Mouse (Mus musculus): ENCODE data around the gene RPS10-NUDT3. TPM values are rescaled to one million over a fixed set of nuclear protein-coding genes. Genes with fewer than 3 reads are reported as not detected.
A peak's percentile ranks its signal among the peaks of the same experiment; 100 is the strongest.

The RPS10-NUDT3 gene
- polyA plus RNA-seq, 1 experiment from 2014 or later = not detected

- H3K27ac ChIP-seq = peak overlapping the region; percentile 88
- H3K4me3 ChIP-seq (ENCODE audit: inconsistent target) = no peak overlapping the region
- WGBS (ENCODE audit: missing documents) = 13% methylated on average over 22 of the region's 23 CpGs
- no peaks in the 10 kb centered on the region for H3K36me3 ChIP-seq (ENCODE audit: inconsistent target)
- H3K79me2 ChIP-seq (ENCODE audit: inconsistent target) = peaks cover 3% of the 10 kb centered on the region; the same call in 1 of the 2 replicates
These were observed 82.5 kb downstream of the RPS10-NUDT3 start for GRCm38 (mm10) chr17:27552215-27553201.

GRCm38 (mm10) chr17:27551393-27551940, 83.6 kb downstream of the RPS10-NUDT3 start:
- 68% methylated on average over 10 of the region's 10 CpGs for WGBS (ENCODE audit: missing documents)
- Histone ChIP-seq H3K79me2 (ENCODE audit: inconsistent target) (no peaks in the 10 kb centered on the region; the same call in 1 of the 2 replicates), H3K27ac (peak overlapping the region; percentile 88; the same call in 1 of the 2 replicates), H3K4me3 (ENCODE audit: inconsistent target) (no peak overlapping the region), H3K36me3 (ENCODE audit: inconsistent target) (no peaks in the 10 kb centered on the region)

GRCm38 (mm10) chr17:27549234-27549633, 85.8 kb downstream of the RPS10-NUDT3 start:
- Histone ChIP-seq H3K4me3 (ENCODE audit: inconsistent target) (no peak overlapping the region), H3K36me3 (ENCODE audit: inconsistent target) (no peaks in the 10 kb centered on the region), H3K79me2 (ENCODE audit: inconsistent target) (no peaks in the 10 kb centered on the region; the same call in 1 of the 2 replicates), H3K27ac (no peak overlapping the region)
- 92% methylated on average over 8 of the region's 8 CpGs for WGBS (ENCODE audit: missing documents)

DNA sequence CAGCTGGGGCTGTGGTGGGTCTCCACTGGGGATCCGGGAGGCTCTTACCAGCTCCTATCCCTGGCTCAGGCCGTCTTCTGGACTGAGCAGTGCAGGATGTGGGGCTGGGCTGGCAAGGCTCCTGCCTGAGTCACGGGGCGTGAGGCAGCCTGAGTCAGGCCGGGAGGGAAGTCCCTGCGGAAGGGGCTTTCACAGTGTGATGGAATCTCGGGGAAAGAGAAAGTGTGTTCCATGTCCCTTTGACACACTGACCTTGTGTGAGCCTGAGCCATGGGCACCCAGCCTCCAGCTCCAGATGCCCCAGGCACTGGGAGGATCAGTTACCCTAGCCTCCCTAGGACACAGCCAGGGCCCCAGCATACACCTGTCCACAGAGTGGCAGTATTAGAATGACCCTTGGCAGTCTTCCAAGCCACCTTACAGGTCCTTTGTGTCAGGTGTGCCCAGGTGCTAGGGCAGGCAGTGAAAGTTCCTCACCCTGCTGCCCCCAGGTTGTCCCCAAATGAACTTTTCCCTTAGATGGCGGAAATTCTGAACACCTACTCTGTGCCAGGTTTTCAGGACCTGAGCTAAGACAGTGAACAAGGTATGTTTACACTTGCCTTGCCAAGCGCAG, 87.7 kb downstream of the RPS10-NUDT3 start:
- peak overlapping the region; percentile 63 for H3K27ac ChIP-seq
- H3K4me3 ChIP-seq (ENCODE audit: inconsistent target) = no peak overlapping the region
- H3K79me2 ChIP-seq (ENCODE audit: inconsistent target) = no peaks in the 10 kb centered on the region; the same call in 1 of the 2 replicates
- H3K36me3 ChIP-seq (ENCODE audit: inconsistent target) = no peaks in the 10 kb centered on the region
- 35% methylated on average over 9 of the region's 9 CpGs for WGBS (ENCODE audit: missing documents)

- peak overlapping the region; percentile 63 for H3K27ac ChIP-seq
- WGBS (ENCODE audit: missing documents) = 94% methylated on average over 7 of the region's 7 CpGs
- no peaks in the 10 kb centered on the region; the same call in 1 of the 2 replicates for H3K79me2 ChIP-seq (ENCODE audit: inconsistent target)
- H3K4me3 ChIP-seq (ENCODE audit: inconsistent target) = no peak overlapping the region
- no peaks in the 10 kb centered on the region for H3K36me3 ChIP-seq (ENCODE audit: inconsistent target)
These were observed 88.4 kb downstream of the RPS10-NUDT3 start for GRCm38 (mm10) chr17:27546574-27547085.

DNA sequence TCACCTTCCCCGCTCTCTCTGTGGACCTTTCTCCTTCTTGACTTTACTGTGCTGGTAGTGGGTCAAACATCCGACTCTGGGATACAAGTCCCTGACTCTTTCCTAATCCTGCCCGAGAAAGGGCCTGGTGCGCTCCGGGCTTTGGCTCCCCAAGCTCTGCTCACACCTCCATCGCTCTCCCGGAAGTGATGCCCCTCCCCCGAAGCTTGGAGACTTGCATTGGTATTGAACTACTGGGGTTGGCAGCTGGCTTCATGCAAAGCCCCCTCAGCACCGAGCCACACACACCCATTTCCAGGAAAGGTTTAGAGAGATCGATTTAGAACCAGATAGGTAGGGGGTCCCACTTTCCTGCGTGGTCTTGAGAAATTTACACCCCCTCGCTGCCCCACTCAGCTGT, 89.0 kb downstream of the RPS10-NUDT3 start:
- Histone ChIP-seq H3K4me3 (ENCODE audit: inconsistent target) (no peak overlapping the region), H3K27ac (no peak overlapping the region), H3K79me2 (ENCODE audit: inconsistent target) (no peaks in the 10 kb centered on the region; the same call in 1 of the 2 replicates), H3K36me3 (ENCODE audit: inconsistent target) (no peaks in the 10 kb centered on the region)
- WGBS (ENCODE audit: missing documents) = 76% methylated on average over 12 of the region's 12 CpGs

- Histone ChIP-seq H3K4me3 (ENCODE audit: inconsistent target) (no peak overlapping the region), H3K27ac (no peak overlapping the region), H3K79me2 (ENCODE audit: inconsistent target) (no peaks in the 10 kb centered on the region; the same call in 1 of the 2 replicates), H3K36me3 (ENCODE audit: inconsistent target) (no peaks in the 10 kb centered on the region)
- 89% methylated on average over 9 of the region's 11 CpGs for WGBS (ENCODE audit: missing documents)
These were observed 90.5 kb downstream of the RPS10-NUDT3 start for GRCm38 (mm10) chr17:27544551-27544950.

- H3K36me3 ChIP-seq (ENCODE audit: inconsistent target) = no peaks in the 10 kb centered on the region
- 82% methylated on average over 3 of the region's 3 CpGs for WGBS (ENCODE audit: missing documents)
- H3K27ac ChIP-seq = no peak overlapping the region
- no peak overlapping the region for H3K4me3 ChIP-seq (ENCODE audit: inconsistent target)
- no peaks in the 10 kb centered on the region; the same call in 1 of the 2 replicates for H3K79me2 ChIP-seq (ENCODE audit: inconsistent target)
These were observed 93.0 kb downstream of the RPS10-NUDT3 start for GRCm38 (mm10) chr17:27541984-27542383.

GRCm38 (mm10) chr17:27541261-27541660, 93.8 kb downstream of the RPS10-NUDT3 start:
- Histone ChIP-seq H3K27ac (no peak overlapping the region), H3K79me2 (ENCODE audit: inconsistent target) (no peaks in the 10 kb centered on the region), H3K36me3 (ENCODE audit: inconsistent target) (no peaks in the 10 kb centered on the region), H3K4me3 (ENCODE audit: inconsistent target) (no peak overlapping the region)
- 86% methylated on average over 2 of the region's 2 CpGs for WGBS (ENCODE audit: missing documents)

DNA sequence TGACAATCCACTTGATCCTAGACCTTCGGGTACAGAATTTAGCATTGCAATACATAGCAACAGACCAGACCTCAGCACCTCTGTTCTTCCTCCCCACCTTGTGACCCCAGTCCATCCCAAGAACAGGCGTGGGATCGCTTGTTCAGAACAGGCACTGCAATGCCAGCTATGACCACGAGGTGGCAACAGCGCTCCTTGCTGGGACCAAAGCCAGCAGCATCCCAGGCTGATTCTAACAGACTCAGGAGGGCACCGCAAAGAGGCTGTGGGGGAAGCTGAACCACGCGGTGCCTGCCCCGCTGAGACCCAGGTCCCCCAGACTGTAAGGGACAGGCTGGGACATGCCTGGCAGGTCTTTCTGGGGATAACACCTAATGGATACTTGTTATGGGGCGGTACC, 100.3 kb downstream of the RPS10-NUDT3 start:
- 8% methylated on average over 9 of the region's 10 CpGs for WGBS (ENCODE audit: missing documents)
- no peak overlapping the region for H3K27ac ChIP-seq
- H3K79me2 ChIP-seq (ENCODE audit: inconsistent target) = no peaks in the 10 kb centered on the region
- no peaks in the 10 kb centered on the region for H3K36me3 ChIP-seq (ENCODE audit: inconsistent target)
- H3K4me3 ChIP-seq (ENCODE audit: inconsistent target) = no peak overlapping the region

DNA sequence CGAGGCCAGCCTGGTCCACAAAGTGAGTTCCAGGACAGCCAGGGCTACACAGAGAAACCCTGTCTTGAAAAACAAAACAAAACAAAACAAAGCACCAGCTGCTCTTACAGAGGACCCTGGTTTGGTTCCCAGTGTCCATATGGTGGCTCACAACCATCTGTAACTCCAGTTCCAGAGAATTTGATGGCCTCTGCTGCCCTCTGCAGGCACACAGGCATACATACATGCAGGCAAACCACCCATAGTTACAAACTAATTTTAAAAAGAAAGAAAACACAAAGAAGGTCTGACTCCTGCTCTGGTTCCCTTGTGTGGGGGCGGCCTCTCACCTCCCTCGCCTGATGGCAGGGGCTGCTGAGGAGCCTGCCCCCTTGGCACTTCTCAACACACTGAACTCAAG, 101.7 kb downstream of the RPS10-NUDT3 start:
- 96% methylated on average over 3 of the region's 3 CpGs for WGBS (ENCODE audit: missing documents)

GRCm38 (mm10) chr17:27532095-27532494, 102.9 kb downstream of the RPS10-NUDT3 start:
- Histone ChIP-seq H3K36me3 (ENCODE audit: inconsistent target) (no peaks in the 10 kb centered on the region), H3K79me2 (ENCODE audit: inconsistent target) (no peaks in the 10 kb centered on the region), H3K27ac (no peak overlapping the region), H3K4me3 (ENCODE audit: inconsistent target) (no peak overlapping the region)
- whole genome bisulfite sequencing (ENCODE audit: missing documents) = 74% methylated on average over 6 of the region's 8 CpGs

More for the DNA sequence above, 101.7 kb downstream of the RPS10-NUDT3 start:
- no peak overlapping the region for H3K4me3 ChIP-seq (ENCODE audit: inconsistent target)
- no peaks in the 10 kb centered on the region for H3K36me3 ChIP-seq (ENCODE audit: inconsistent target)
- H3K79me2 ChIP-seq (ENCODE audit: inconsistent target) = no peaks in the 10 kb centered on the region
- no peak overlapping the region for H3K27ac ChIP-seq
